Mouse (Mus musculus): ENCODE measurements around the gene Bid.

DNA sequence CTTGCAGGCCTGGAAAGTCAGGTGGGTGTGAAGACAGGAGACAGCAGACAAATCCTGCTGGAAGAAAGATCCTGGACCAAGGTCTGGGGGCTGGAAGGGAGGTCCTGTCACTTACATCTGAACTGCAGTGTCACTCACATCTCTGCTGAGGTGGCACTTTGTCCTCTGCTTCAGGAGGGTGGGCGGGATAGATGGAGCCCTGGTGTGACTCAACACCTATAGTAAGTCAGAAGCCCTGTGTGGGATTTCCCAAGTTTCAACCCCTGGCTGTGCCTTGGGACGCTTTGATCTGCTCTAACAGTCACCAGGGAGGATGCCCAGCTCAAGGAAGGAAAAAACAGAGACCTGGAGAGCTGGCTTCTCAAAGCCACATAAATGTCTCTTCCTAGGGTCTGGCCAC, 10.2 kb upstream of the Bid start:
- TF ChIP-seq TCF12 (IDR thresholded peaks at IDR 0.05; ENCODE audit: low read depth, low read length) (no peak), CTCF (IDR thresholded peaks at IDR 0.05 in 2 of 3, conservative IDR thresholded peaks at IDR 0.05 in 1 of 3; ENCODE audit: control insufficient read depth in 1 of 3, insufficient read depth in 1 of 3, low read depth in 2 of 3, low read length in 3 of 3, poor library complexity in 1 of 3, severe bottlenecking in 1 of 3) (no peak), EP300 (IDR thresholded peaks at IDR 0.05; ENCODE audit: low read depth in 1 of 2, low read length in 2 of 2) (no peak), HCFC1 (IDR thresholded peaks at IDR 0.05; ENCODE audit: low read depth, low read length) (no peak), NELFE (IDR thresholded peaks at IDR 0.05; ENCODE audit: low read depth, low read length) (no peak), POLR2A (IDR thresholded peaks at IDR 0.05; ENCODE audit: control insufficient read depth in 1 of 2, insufficient read depth in 1 of 2, low read depth in 1 of 2, low read length in 2 of 2, poor library complexity in 1 of 2) (no peak)

All from MEL (cell line).